19 mouse cellular contexts compared by ENCODE assay signal in genomic region chr8:125077326-125077725, GRCm38 (mm10). TPM values are rescaled to one million over a fixed set of nuclear protein-coding genes. Genes with fewer than 3 reads are reported as not detected.
"Had no signal": no experiment of that assay in that cellular context is flagged by ENCODE, and none has a peak within 500 bp of the region (broad histone marks: within the 10 kb centered on the region; RNA-seq: fewer than 3 reads in every experiment).

No protein-coding gene starts in this region.

- H3K9ac ChIP-seq: liver, embryonic 14.5 days; lung, embryonic 14.5 days; midbrain, embryonic 12.5 days; neural tube, embryonic 13.5 days; neural tube, embryonic 15.5 days had no signal

- H3K27me3 ChIP-seq: neural tube, embryonic 13.5 days; neural tube, embryonic 15.5 days had no signal

- H3K4me2 ChIP-seq: lung, embryonic 14.5 days; midbrain, embryonic 12.5 days; neural tube, embryonic 13.5 days; neural tube, embryonic 15.5 days had no signal

- H3K9me3 ChIP-seq: midbrain, embryonic 10.5 days; midbrain, embryonic 12.5 days; neural tube, embryonic 13.5 days; neural tube, embryonic 15.5 days had no signal

- DNase-seq: lung, adult 18-20 months; lung, embryonic 14.5 days; lung, postnatal 10 days; lung, postnatal 4 days; right cerebral cortex, adult 18-20 months; right cerebral cortex, postnatal 25 days; right cerebral cortex, postnatal 4 days; spleen, adult 18-20 months; thymus, adult 2 months; thymus, postnatal 25 days; thymus, postnatal 4 days had no signal

- H3K27ac ChIP-seq: liver, embryonic 14.5 days; midbrain, embryonic 10.5 days; midbrain, embryonic 12.5 days; neural tube, embryonic 13.5 days; neural tube, embryonic 15.5 days had no signal

- ATAC-seq: midbrain, embryonic 16.5 days had no signal

- H3K4me3 ChIP-seq: midbrain, embryonic 10.5 days; midbrain, embryonic 12.5 days; myocyte; neural tube, embryonic 13.5 days; neural tube, embryonic 15.5 days had no signal

- H3K36me3 ChIP-seq: midbrain, embryonic 10.5 days; midbrain, embryonic 12.5 days; neural tube, embryonic 13.5 days; neural tube, embryonic 15.5 days had no signal

RNA-seq across cellular contexts. Expression of gene Disc1, which starts 23.3 kb away (rescaled TPM):
- total RNA-seq: megakaryocyte-erythroid progenitor cell, adult 5-6 weeks had no signal
